Mouse (Mus musculus): ENCODE measurements at regions not wholly inside any gene's neighbourhood (a gene's known extent, or its start where the extent isn't known, plus 50 kb on each side); places are given as distances from the start of the nearest gene placed in this dataset.

DNA sequence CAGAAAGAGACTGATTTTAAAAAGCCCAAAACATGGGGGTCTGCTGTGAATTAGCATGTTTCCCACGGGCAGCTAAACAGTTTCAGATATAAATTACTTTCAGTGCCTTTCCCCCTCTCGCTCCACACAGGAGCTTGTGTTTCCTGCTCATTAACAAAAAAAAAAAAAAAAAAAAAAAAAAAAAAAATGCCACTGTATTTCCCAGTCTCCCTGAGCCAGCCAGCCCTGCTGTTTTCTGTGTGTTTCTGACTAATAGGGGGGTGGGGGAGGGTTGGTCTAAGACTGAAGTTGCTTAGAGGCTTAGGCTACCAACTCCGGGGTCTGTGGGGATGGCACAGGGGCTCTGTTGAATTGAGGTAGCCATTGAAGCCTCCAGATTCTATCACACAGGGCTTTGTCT lies 97.0 kb downstream of the Enc1 start:
- TF ChIP-seq CTCF (IDR thresholded peaks at IDR 0.05; ENCODE audit: borderline replicate concordance, extremely low read depth, insufficient read depth, insufficient read length) (no peak), POLR2A (IDR thresholded peaks at IDR 0.05; ENCODE audit: borderline replicate concordance, extremely low read depth, insufficient read depth, insufficient read length, poor library complexity, severe bottlenecking) (no peak)
